Mouse (Mus musculus) layer of hippocampus, adult 18-20 months (tissue): ENCODE data around the gene Spag9. TPM values are rescaled to one million over a fixed set of nuclear protein-coding genes. Genes with fewer than 3 reads are reported as not detected.
"Not testable (repeated sequence)": the region's sequence is repeated elsewhere in the genome, so short reads cannot be mapped to it uniquely, and the experiment has no call there.

Experiments
- DNase-seq, 2 experiments: peaks; one replicate each; pipeline ENCODE4 v3.0.0; 2022; ENCODE audit warnings: low spot score in 2 of 2
- total RNA-seq, 2 experiments: library from RNA; stranded (reverse); gene quantifications; 2 replicates each; pipeline ENCODE4 v1.2.3; 2021

Gene Spag9
- total RNA-seq, 2 experiments from 2014 or later: 212 to 219 TPM

GRCm38 (mm10) chr11:93985265-93985664 lies 10.6 kb upstream of the Spag9 start:
- DNase-seq: no peak

DNA sequence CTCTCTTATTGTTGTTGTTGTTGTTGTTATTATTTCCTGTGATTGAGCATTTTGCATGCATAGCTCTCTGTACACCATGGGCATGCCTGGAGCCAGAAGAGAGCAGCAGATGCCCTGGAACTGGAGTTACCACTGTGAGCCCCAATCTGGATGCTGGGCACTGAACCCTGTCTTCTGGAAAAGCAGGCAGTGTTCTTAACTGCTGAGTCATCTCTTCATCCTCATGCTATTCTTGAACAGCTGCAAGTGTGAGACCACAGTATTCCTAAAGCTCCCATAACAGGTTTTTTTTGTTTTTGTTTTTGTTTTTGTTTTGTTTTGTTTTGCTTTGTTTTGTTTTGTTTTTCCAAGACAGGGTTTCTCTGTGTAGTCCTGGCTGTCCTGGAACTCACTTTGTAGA lies 9.6 kb upstream of the Spag9 start:
- no peak for DNase-seq

DNA sequence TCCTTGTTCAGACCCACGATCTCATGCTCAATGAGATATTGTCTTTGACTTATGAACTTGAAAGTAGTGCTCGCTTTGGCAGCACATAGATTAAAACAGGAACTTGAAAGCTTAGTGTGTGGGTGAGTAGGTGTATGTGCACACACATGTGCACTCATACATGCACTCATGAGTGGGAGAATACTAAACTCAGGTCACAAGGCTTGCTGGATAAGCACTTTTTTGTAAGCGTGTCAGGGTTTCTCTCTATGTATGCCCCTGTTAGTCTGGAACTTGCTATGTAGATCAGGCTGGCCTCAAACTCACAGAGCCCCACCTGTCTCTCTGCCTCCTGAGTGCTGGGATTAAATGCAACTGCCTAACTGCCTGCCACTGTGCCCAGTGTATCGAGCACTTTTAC lies 8.9 kb upstream of the Spag9 start:
- DNase-seq: no peak

DNA sequence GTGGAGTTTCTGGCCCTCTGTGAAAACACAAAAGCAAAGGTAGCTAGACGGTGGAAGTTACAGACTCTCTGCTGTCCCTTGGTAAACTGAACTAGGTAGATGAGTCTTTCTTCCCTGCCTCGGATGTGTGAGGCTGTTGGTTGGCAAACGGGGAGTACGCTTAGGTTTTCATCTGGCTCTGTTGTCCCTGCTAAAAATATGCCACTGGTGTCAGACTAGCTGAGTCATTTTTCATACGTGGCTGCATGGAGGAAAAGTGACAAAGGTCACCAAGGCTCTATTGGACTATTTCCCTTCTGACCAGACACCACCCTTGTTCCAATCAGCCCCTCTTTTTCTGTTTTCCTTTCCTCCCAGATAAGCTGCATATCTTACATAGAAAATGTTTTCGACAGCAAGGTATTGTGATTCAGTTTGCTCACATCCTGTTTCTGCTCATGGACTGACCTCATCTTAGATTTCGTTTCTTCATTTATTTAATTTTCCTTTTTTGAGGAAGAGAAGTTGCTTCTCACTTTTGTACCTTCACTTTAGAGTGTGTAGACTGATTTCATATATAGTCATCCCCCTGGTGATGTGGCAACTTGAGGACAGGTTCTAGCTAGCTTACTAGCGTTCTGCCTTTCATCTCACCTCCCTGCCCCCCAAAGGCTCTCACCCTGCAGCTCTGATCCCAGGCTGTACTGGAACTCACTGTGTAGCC lies 8.1 kb upstream of the Spag9 start:
- no peak for DNase-seq

DNA sequence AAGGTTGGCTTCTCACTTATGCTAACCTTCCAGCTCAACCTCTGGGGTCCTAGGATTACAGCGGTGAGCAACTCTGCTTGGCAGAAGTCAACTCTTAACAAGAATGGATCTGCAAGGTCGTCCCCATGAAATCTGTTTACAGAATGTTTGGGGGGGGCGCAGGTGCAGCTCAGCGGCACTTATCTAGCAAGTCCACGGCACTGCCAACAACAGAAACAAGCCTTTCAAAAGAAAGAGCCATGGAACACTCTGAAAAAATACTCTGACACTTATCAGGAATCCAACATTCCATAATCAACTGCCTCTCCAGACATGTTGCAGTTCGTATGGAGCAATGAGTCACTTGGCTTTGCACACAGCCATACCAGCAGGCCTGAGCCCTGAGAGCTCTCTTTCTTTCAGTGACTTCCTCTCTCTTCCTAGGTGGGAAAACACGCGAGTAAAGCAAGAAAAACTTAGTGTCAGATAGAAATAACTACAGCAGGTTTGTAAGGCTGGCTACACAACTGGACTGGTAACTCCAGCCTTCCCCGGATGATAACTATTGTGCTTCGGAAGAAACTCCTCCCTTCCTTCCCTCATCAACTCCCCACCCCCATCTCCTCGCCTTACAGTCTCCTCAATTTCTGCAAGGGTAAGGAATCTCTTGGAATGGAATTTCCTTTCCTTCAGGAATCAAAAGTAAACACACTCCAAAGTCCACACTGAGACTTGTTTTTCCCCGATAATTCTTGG lies 7.4 kb upstream of the Spag9 start:
- DNase-seq: no peak

DNA sequence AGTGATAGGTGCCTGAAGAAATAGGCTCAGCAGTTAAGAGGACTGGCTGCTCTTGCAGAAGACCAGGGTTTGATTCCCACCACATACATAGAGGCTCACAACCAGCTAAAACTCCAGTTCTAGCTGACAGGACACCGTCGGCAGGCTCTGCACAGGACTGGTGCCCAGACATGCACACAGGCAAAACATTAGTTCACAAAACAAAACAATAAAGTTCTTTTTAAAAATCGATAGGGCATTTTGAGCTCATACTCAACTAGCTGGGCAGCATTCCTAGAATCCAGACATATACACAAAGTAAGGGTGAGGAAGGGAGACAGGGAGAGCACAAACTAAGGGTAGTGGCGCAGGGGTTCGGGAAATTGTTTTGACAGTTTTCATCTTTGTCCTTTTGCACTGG lies 1.4 kb upstream of the Spag9 start:
- no peak for DNase-seq

DNA sequence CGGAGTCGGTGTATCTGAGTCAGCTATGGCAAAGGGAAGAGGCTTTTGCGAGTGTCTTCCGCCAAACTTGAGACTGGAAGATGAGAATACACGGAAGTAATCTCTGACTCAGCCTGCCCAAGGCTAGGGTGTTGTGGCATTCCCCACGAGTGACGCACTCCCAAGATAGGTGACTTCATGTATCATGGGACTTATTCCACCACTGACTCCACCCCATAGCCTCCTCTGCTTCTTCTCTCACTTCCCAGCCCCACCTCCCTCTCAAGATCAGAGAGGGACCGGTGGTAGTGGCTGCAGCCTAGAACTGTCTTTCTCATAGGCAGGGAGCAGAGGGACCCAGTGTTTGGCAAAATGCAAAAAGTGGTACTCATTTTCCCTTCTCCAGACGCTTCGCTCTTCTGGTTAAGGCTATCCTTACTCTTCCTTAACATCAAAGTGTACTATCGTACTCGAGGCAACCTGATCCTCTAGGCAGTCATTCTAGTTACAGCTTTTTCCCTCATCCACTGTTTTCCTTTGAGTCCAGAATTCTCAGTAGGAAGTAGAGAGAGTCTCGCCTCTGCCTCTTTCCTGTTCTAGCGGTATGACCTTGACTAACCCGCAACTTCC lies 676 bp upstream of the Spag9 start:
- peak; percentile 69 to 78 for DNase-seq

GRCm38 (mm10) chr11:93996306-93997140 lies 632 bp downstream of the Spag9 start:
- peak in 1 of 2 experiments; percentile 45 for DNase-seq

DNA sequence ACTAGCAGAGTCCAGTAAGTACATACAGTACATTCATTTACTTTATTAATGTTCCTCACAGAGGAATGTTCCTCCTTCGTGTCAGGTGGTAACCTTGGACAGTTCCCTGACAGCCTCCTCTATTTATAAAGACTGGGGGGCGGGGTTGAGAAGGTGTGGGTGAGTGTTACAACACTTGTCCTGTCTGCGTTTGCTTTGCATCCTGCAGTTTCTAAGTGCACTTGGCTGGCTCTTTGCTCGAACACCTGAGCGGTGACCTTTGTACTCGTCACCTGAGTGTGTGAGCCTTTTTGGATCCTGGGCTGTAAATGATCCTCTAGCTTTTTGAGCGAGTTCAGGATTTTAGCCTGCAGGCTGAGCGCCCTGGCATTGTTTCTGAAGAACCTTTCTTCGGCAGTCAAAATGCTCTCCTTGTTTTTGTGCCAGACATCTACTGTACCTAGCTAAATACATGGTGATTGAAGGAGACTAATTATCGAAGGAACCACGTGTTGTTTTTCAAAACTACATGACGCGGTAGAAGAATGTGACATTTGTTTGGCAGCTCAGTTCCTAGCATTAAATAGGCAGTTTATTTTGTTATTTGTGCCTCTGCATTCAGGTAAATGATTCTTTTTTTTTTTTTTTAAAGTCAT lies 1.4 kb downstream of the Spag9 start:
- DNase-seq: no peak

- DNase-seq: no peak
These were observed 3.4 kb downstream of the Spag9 start for GRCm38 (mm10) chr11:93999276-93999675.

GRCm38 (mm10) chr11:94003346-94003745 lies 7.5 kb downstream of the Spag9 start:
- no peak for DNase-seq

GRCm38 (mm10) chr11:94019091-94019490 lies 23.2 kb downstream of the Spag9 start:
- no peak for DNase-seq

DNA sequence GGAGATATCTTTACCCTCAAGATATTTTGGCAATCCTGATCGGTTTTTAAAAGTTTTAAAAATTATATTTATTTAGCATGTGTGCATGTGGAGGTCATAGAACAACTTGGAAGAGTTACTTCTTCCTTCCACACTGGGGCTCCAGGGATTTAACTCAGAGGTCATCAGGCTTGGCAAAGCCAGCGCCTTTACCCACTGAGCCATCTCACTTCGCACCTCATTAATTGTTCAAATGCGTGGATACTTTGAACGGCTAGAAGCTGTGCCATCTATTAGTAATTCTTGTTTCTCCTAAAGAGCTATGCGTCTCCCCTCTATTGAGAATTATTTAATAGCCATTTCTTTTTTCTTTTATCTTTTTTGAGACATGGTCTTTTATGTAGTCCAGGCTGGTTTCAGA lies 24.5 kb downstream of the Spag9 start:
- no peak for DNase-seq

GRCm38 (mm10) chr11:94026289-94026688 lies 30.4 kb downstream of the Spag9 start:
- DNase-seq: no peak

- DNase-seq: no peak
These were observed 36.2 kb downstream of the Spag9 start for GRCm38 (mm10) chr11:94032084-94032483.

GRCm38 (mm10) chr11:94032971-94033370 lies 37.1 kb downstream of the Spag9 start:
- DNase-seq: no peak

- DNase-seq: peak in 1 of 2 experiments; percentile 44
These were observed 40.1 kb downstream of the Spag9 start for GRCm38 (mm10) chr11:94035974-94036373.

DNA sequence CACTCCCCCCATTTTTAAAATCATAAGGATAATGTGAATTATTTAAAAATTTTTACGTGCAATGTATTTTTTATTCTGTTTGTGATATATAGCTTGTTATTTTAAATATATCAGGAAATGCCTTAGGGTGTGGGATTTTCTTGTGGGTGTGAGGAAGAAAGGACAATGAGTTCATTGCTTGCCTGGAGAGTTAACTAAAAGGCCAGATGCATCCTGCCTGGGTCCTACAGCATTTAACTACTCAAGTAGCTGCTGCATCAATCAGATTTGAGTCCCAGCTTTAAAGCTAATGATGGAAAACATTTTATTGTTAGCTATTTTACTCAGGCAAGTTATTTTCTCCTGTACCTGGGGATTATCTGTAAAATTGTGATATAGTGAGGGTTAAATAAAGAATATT lies 45.6 kb downstream of the Spag9 start:
- DNase-seq: no peak

DNA sequence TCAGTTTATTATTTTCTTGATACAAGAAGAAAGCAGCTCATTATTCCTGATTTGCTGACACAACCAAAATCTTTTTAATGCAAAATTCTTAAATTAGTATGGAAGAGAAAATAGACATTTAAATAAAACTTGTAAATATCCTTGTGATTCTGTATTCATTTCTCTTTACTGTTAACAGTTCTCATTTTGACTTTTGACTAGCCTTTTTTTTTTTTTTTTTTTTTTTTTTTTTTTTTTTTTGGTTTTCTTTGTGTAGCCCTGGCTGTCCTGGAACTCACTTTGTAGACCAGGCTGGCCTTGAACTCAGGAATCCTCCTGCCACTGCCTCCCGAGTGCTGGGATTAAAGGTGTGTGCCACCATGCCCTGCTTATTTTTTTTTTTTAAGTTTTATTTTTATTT lies 46.4 kb downstream of the Spag9 start:
- not testable (repeated sequence) for DNase-seq

GRCm38 (mm10) chr11:94043998-94044985 lies 48.4 kb downstream of the Spag9 start:
- peak; percentile 89 to 96 for DNase-seq
